Mouse (Mus musculus): ENCODE results near the gene Hyal1. TPM values are rescaled to one million over a fixed set of nuclear protein-coding genes. Genes with fewer than 3 reads are reported as not detected.

The Hyal1 gene
- 1 to 10 TPM in 1 of 2 experiments, under 1 TPM in 1; 0.49 to 1.3 TPM for total RNA-seq (2023)

DNA sequence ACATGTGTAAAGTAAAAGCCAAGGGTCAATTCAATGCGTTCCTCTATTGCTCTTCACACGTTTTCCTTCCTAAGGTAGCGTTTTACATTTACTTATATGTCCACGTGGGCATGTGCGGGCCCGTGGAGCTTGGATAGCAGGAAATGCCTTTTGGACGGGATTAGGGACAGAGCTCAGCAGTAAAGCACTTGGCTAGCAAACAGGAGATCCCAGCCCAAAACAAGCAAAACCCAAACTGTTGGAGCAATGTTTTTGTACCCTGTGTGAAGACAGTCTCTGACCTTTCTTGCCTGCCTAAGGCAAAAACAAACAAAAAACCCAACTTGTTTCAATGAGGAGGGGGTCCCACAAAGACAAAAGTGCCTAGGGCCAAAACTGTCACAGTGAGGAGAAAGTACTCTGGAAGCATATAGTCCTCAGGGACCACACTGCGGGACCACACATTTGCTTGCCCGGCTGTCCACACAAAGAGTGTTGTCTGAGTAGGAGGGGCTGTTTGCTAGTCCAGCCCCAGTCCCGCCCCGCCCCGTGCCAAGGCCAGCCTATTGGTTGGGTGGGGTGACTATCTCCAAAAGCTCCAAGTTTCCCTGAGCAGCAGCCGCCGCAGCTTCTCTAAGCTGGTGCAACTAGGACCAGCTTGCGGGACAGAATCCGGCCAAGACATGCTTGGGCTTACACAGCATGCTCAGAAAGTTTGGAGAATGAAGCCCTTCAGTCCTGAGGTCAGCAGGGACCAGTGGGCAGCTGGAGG, at the start of gene Hyal1:
TSS of gene Hyal1 (plus strand) at position 571 of the 751 bp plus-strand sequence.

DNA sequence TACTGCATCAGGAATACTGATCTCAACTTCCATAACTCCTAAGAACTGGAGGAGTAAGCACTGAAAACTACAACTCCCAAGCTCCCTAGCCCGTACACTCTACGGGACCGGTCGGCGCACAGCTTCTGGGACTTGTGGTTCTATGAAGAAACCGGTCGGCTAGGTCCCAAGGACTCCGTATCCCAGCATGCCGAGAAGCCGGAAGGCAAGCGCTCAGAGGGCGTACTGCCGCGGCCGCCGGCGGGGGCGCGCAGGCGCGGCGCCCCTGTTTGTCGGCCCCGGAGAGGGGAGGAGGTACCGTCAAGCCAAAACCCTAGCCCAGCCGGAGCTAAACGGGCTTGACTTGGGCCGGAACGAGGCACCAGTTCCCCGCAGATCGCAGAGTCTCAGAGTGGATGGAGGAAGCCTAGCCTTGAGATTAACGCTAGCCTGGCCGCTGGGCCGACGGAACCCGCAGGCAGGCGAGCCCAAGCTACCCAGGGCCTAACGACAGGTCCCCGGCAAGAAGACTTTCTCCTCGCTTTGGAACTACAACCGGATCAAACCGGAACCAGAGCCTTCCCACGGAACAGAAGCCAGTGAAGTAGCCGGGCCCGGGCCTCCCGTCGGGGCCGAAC, 42.8 kb upstream of the Hyal1 start, which contains the start of gene Tmem115:
TSS of gene Tmem115 (plus strand) at position 155 of the 617 bp plus-strand sequence.

DNA sequence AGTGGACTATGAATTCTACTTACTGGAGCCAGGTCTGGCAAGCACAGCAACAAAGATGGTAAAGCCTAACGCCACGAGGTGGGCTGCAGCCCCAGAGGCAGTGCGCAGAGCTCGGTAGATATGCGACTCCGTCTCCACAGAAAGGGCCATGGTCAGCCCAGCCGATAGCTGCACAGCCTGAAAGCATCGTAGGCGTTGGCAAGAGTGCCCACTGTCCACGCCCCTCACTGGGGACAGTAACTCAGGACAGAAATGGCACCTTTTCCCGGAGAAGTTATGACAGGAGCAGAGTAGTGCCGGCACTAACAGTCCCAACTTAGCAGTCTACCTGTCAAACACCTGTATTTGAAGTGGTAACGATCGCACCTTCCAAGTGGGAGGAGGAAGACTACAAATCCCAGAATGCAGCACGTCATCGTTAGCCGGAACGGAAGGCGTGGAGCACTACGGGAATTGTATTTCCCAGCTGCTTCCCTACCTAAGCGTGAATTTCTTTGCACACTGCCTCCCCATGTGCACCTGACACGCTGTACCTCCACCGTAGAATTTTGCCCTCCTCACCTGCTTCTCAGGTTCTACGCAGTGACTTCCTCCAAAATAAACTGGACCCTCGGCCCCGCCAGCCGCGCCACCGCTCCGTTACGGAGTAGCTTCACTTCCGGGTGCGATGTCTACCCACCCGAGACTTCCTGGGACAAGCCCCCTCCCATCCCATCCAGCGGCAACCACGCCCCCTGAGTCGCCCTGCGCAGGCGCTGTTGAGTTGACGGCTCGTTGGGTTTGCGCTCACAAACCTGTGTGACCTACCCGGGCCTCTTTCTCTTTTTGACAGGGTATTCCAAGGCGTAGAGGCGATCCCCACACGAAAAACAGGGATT, 35.0 kb upstream of the Hyal1 start, which contains the start of the genes Cyb561d2 and Nprl2:
TSS of gene Cyb561d2 (minus strand) at position 720 of the 878 bp plus-strand sequence.
TSS of gene Nprl2 (plus strand) at position 753 of the 878 bp plus-strand sequence.

DNA sequence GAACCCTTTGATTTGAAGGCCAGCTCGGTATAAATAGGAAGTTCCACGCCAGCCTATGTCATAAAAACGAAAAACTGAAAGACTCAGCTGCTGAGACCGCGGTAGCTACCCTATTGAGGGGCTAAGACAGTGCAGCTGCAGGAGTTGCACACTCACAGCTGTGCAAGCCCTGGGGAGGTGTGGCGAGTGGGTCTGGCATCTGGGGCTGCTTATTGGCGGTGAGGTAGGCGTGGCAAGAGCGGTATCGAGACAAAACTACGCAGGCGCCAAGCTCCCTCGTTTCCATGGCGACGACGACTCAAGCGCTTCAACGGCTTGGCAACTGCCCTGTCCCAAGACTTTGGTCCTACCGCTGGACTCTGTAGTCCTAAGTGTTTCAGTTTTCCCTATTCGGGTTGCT, 29.7 kb upstream of the Hyal1 start, which contains the start of gene Zmynd10:
TSS of gene Zmynd10 (plus strand) at position 273 of the 400 bp plus-strand sequence.

DNA sequence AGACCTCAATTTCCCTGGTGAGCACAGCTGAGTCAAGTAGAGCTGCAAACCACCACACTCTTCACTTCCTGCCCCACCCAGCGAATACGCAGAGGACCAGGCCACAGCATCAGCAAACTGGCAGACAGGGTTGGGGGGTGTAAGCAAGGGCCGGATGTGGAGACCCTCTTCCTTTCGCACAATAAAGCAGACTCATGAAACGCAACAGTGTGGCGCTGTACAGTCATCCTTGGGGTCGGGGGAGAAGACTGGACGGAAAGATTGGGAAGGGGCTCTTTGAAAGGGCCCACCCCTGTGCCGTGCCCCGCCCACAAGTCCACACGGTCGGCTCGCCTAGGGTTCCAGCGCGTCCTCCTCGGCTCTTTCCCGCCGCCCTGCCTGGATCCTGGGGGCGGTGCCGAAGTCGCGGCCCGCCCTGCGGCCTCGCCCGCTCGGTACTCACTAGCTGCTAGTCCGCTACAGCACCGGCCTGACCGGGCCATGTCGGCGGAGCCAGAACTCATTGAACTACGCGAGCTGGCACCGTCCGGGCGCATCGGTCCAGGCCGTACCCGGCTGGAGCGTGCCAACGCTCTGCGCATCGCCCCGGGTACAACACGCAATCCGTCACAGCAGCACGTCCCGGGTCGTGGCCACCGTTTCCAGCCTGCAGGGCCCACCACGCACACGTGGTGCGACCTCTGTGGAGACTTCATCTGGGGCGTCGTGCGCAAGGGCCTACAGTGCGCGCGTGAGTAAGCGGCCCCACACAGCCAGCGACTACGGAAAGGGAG, 25.4 kb upstream of the Hyal1 start, which contains the start of gene Rassf1:
TSS of gene Rassf1 (plus strand) at position 439 of the 773 bp plus-strand sequence.

DNA sequence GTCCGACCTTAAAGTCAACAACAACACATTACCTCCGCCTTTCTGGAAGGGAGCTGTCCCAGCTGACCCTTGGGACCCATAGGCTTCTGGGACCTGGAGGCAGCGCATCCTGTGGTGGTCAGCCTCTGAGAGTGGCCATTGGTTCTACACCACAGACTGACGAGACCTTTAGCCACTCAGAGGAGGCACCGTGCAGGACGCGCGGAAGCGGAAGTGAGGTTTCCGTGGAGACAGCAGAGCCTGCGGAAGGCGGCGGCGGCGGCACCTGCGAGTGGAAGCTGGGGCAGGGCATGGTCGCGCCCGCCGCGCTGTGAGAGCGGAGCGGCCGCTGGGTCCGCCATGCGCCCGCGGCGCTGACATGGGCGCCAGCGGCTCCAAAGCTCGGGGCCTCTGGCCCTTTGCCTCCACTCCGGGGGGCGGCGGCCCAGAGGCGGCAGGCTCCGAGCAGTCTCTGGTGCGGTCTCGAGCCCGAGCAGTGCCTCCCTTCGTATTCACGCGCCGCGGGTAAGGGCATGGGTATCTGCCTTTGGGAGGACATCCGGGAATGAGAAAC, 13.6 kb upstream of the Hyal1 start, which contains the start of gene Tusc2:
TSS of gene Tusc2 (plus strand) at position 227 of the 553 bp plus-strand sequence.

DNA sequence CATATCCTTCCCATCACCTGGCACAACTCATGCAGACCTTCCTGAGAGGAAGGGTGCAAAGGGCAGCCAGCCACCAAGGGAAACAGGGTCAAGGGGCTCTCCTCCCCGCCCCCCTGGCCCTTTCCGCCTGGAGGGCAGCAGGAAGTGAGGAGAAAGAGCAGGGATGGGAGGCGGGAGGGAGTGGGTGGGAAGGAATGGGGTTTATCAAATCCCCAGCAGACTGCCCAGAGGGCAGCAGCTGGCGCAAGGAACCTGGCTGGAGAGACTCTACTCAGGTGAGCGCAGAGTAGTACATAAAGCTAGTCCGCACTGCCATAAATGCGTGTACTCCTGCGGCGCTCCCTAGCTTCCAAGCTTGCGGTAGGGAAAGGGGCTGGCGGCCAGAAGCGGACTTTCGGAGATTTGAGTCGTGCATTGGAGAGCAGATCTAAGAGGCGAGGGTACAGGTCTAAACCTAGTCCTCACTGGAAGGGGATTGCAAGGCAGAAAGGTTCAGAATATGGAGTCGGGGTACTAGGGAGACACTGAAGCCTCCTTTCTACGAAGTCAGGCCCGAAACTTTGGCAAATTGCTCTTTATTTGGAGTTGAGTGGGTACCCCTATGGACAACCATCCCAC, 8.9 kb upstream of the Hyal1 start, which contains the start of gene Hyal2:
TSS of gene Hyal2 (plus strand) at position 244 of the 618 bp plus-strand sequence.

DNA sequence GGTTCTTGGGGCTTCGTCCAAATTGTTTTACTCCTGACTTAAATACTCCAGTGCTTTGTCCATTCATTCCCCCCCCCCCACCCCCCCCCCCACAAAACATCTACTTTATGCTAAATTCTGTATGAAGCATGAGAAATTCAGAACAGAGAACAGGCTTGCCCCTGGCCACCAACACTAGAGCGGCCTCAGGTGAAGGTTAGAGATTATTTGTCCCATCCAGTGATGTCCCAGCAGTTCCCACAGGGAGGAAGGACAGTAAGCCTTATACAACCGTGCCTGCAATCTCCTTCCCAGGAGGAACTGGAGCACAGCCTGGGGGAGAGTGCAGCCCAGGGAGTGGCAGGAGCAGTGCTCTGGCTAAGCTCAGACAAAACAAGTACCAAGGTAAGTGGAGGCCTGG, 1.9 kb downstream of the Hyal1 start, which contains the start of gene Naa80:
TSS of gene Naa80 (plus strand) at position 301 of the 400 bp plus-strand sequence.

DNA sequence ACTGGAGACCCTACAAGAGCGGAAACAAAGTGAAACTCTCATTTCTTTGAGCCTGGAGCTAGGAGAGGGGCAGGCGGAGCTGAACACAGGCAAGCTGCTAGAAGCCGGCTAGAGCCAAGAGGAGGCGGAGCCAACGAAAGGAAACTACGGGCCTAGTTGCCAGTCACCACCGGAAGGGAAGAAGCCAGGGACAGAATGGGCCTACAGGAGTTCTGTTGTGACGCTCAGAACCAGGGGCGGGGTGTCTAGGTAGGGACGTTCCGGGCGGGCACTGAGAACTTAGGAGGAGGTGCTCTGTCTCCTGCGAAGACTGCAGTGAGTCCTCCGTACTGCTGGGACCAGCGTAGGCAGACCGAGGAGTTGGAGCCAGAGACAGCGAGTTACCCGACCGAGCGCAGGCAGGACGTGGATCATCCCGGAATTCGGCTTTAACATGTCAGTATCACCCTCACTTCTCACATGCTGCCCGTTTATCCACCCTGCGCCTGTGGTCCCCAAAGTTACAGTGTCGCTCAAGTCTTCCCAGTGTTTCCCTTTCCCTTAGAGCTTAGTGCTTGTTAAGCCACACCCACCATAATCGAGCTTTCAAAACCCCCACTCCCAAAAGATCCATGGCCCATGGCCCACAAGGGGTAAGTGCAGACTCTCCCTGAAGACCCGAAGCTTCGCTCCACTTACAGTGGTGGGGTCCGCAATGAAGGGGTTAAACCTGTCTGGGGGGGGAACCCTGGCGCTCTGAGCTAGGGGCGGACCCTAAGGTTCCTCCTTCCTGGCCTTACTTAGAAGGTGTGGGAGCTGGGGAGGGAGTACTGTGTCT, 4.0 kb downstream of the Hyal1 start, which contains the start of gene Hyal3:
TSS of gene Hyal3 (plus strand) at position 318 of the 817 bp plus-strand sequence.

DNA sequence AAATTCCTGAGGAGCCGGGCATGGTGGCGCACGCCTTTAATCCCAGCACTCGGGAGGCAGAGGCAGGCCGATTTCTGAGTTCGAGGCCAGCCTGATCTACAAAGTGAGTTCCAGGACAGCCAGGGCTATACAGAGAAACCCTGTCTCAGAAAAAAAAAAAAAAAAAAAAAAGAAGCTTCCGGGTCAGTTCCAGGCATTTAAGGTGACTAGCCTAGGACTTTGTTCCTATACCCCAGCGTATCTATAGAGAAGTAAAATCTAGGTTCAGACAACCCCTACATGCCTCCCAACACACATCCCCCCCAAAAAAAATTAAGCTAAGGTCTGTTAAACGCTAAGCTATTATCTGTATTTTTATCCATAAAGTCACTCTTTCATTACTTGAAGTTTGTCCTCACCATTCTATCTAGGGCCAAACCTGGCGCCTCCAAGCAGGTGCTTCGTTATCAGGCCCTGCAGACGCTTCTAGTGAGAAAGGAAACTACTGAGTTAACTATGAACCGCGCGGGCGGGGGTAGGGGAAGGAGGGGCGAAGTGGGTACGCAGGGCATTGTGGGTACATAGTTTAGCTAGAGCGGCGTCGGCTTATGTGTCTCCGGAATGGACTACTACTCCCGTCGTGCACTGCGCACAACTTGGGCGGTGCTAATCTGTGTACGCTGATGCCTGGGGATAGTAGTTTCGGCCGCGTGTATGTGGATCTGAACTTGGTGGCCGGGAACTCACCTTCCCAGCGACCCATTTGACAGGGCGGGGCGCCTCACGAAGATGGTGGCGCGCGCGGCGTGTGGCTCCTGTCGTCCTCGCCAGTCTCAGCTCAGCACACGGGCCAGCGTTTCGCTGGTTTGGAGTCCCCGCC, 10.5 kb downstream of the Hyal1 start, which contains the start of gene Ifrd2:
TSS of gene Ifrd2 (plus strand) at position 669 of the 859 bp plus-strand sequence.

DNA sequence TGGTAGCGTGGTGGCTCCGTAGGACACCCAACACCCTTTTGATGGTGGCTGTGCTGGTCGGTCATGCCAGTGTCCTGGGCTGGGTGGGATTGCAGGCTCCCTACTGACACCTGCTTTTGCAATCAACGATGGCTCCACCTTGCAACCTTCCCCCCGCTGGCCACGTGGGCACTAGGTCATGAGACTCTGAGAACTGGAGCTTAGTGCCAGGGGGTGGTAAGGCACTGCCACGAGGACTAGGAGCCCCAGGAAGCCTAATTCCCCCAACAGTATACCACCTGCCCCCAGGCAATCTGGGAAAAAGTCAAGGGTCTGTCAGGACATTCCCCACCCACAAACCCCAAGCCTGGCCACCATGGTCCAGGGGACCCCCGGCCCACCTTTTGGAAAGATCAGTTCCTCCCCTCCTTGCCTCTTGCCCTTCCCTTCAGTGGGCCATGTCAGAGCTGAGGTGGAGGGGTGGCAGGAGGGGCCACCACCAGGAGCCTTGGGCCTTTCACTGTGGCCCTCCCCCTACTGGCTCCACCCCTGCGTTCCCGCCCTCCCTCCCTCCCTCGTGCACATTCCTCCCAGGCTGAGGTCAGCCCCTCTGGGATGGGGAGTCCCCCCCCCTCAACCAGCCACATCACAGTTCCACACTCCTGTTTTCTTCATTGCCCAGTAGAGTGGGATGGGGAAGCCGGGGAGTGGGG, 32.2 kb downstream of the Hyal1 start, which contains the start of gene Sema3b:
TSS of gene Sema3b (minus strand) at position 489 of the 692 bp plus-strand sequence.

Other genes starting within 250 kb of the Hyal1 start
- gene Hemk1, start 238.6 kb upstream of the Hyal1 start, total RNA-seq (2023), result 1 to 10 TPM; 3.9 to 5.0 TPM
- gene 6430571L13Rik, start 236.3 kb upstream of the Hyal1 start, total RNA-seq (2023), result not detected
- under 1 TPM; 0.09 to 0.62 TPM for gene Cacna2d2, start 177.3 kb upstream of the Hyal1 start, total RNA-seq (2023)
- gene Tmem115, start 43.0 kb upstream of the Hyal1 start, total RNA-seq (2023), result 10 to 100 TPM; 16.3 to 17.6 TPM
- gene Cyb561d2, start 34.7 kb upstream of the Hyal1 start, total RNA-seq (2023), result 1 to 10 TPM; 6.7 to 7.6 TPM
- gene Nprl2, start 34.7 kb upstream of the Hyal1 start, total RNA-seq (2023), result 1 to 10 TPM; 8.4 to 9.3 TPM
- under 1 TPM in 1 of 2 experiments, not detected in 1; 0.20 TPM for gene Zmynd10, start 29.6 kb upstream of the Hyal1 start, total RNA-seq (2023)
- 10 to 100 TPM; 47.3 to 60.9 TPM for gene Rassf1, start 25.4 kb upstream of the Hyal1 start, total RNA-seq (2023)
- 1 to 10 TPM; 6.4 to 6.9 TPM for gene Tusc2, start 13.7 kb upstream of the Hyal1 start, total RNA-seq (2023)
- gene Hyal2, start 9.0 kb upstream of the Hyal1 start, total RNA-seq (2023), result 1 to 10 TPM; 2.8 to 4.5 TPM
- 1 to 10 TPM; 9.0 to 9.1 TPM for gene Naa80, start 2.0 kb downstream of the Hyal1 start, total RNA-seq (2023)
- gene Hyal3, start 3.9 kb downstream of the Hyal1 start, total RNA-seq (2023), result under 1 TPM; 0.76 to 0.88 TPM
- 10 to 100 TPM; 16.5 to 30.6 TPM for gene Ifrd2, start 10.7 kb downstream of the Hyal1 start, total RNA-seq (2023)
- 1 to 10 TPM in 1 of 2 experiments, under 1 TPM in 1; 0.86 to 1.1 TPM for gene Sema3b, start 32.3 kb downstream of the Hyal1 start, total RNA-seq (2023)
- gene Gnai2, start 58.4 kb downstream of the Hyal1 start, total RNA-seq (2023), result 1,000 to 10,000 TPM; 1,195 to 1,197 TPM
- not detected for gene Slc38a3, start 92.6 kb downstream of the Hyal1 start, total RNA-seq (2023)
- not detected for gene Gnat1, start 102.8 kb downstream of the Hyal1 start, total RNA-seq (2023)
- gene Sema3f, start 133.5 kb downstream of the Hyal1 start, total RNA-seq (2023), result under 1 TPM in 1 of 2 experiments, not detected in 1; 0.53 TPM
- gene Rbm5, start 194.1 kb downstream of the Hyal1 start, total RNA-seq (2023), result 100 to 1,000 TPM; 165 to 173 TPM

All from neutrophil, adult 59 days (primary cell).